9 mouse cellular contexts compared by ENCODE assay signal in the genomic region with DNA sequence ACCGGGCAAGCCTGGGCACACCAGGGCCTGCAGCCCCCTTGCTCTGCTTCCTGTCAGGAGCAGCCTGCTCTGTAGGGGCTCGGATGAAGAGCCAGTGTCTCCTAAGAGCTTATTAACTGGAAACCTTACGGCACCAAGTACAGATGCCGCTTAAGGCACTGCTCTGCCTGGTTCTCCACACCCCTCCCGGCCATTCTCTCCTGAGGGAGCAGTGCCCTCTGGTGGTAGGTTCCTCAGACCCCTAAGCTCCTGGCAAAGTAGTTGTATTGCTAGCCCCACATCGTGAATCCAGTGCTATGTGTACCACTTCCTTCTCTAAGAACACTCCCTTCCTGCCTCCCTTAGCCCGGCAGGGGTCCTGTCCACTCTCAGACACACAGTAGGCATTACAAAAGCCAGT. TPM values are rescaled to one million over a fixed set of nuclear protein-coding genes. Genes with fewer than 3 reads are reported as not detected.
DNase-seq lines count a peak whose midpoint lies in the region; ATAC-seq lines count a peak whose summit lies in the region.
"Had no signal": no experiment of that assay in that cellular context is flagged by ENCODE, and none has a peak within 500 bp of the region (broad histone marks: within the 10 kb centered on the region; RNA-seq: fewer than 3 reads in every experiment).

No protein-coding gene starts in this region.

- no peak overlapping the region for H3K9ac ChIP-seq in kidney, embryonic 15.5 days
- H3K9ac ChIP-seq in forebrain, embryonic 11.5 days (ENCODE audit: low read length) = no peak overlapping the region
- H3K9ac ChIP-seq in intestine, embryonic 16.5 days (ENCODE audit: low read depth, low read length) = peak overlapping the region; percentile 20; the same call in 1 of the 2 replicates
- H3K9ac ChIP-seq in liver, embryonic 13.5 days = no peak overlapping the region
- H3K9ac ChIP-seq: neural tube, embryonic 12.5 days had no signal

- no peak overlapping the region for H3K4me2 ChIP-seq in kidney, embryonic 15.5 days
- no peak overlapping the region for H3K4me2 ChIP-seq in forebrain, embryonic 11.5 days (ENCODE audit: low read depth, low read length, severe bottlenecking)
- H3K4me2 ChIP-seq in intestine, embryonic 16.5 days (ENCODE audit: low read depth, low read length) = no peak overlapping the region
- H3K4me2 ChIP-seq in liver, embryonic 13.5 days = no peak overlapping the region
- H3K4me2 ChIP-seq: neural tube, embryonic 12.5 days had no signal

- no peaks in the 10 kb centered on the region for H3K9me3 ChIP-seq in kidney, embryonic 15.5 days (replicated peaks)
- H3K9me3 ChIP-seq in forebrain, embryonic 11.5 days (ENCODE audit: control insufficient read depth, low read length) = no peaks in the 10 kb centered on the region
- H3K9me3 ChIP-seq in intestine, embryonic 16.5 days (ENCODE audit: control insufficient read depth, low read length) = no peaks in the 10 kb centered on the region
- H3K9me3 ChIP-seq in liver, embryonic 13.5 days (replicated peaks) = no peaks in the 10 kb centered on the region
- H3K9me3 ChIP-seq: neural tube, embryonic 12.5 days had no signal

- no peak overlapping the region for H3K27ac ChIP-seq in kidney, embryonic 15.5 days
- no peak overlapping the region for H3K27ac ChIP-seq in forebrain, embryonic 11.5 days (ENCODE audit: low read depth, low read length)
- H3K27ac ChIP-seq in intestine, embryonic 16.5 days (ENCODE audit: low read length) = peak overlapping the region; percentile 40
- H3K27ac ChIP-seq in liver, embryonic 13.5 days = 0 out of 2 replicates have a peak overlapping the region, but pooled peaks have one; percentile 19
- H3K27ac ChIP-seq: neural tube, embryonic 12.5 days had no signal

- H3K4me3 ChIP-seq in kidney, embryonic 15.5 days (replicated peaks) = no peak overlapping the region
- H3K4me3 ChIP-seq in forebrain, embryonic 11.5 days (ENCODE audit: low read depth, low read length) = no peak overlapping the region
- no peak overlapping the region for H3K4me3 ChIP-seq in intestine, embryonic 16.5 days (ENCODE audit: low read length)
- no peak overlapping the region for H3K4me3 ChIP-seq in liver, embryonic 13.5 days (replicated peaks)
- H3K4me3 ChIP-seq: neural tube, embryonic 12.5 days had no signal

- no peaks in the 10 kb centered on the region for H3K27me3 ChIP-seq in kidney, embryonic 15.5 days
- H3K27me3 ChIP-seq in forebrain, embryonic 11.5 days (ENCODE audit: control insufficient read depth, insufficient read depth, low read length) = no peaks in the 10 kb centered on the region
- no peaks in the 10 kb centered on the region for H3K27me3 ChIP-seq in intestine, embryonic 16.5 days (replicated peaks; ENCODE audit: control insufficient read depth, insufficient read depth, low read length)
- H3K27me3 ChIP-seq in liver, embryonic 13.5 days = no peaks in the 10 kb centered on the region
- H3K27me3 ChIP-seq: neural tube, embryonic 12.5 days had no signal

- peaks cover 79% of the 10 kb centered on the region for H3K36me3 ChIP-seq in kidney, embryonic 15.5 days
- H3K36me3 ChIP-seq in forebrain, embryonic 11.5 days (ENCODE audit: control insufficient read depth, insufficient read depth, low read length) = peaks cover 4% of the 10 kb centered on the region; the same call in 1 of the 2 replicates
- peaks cover 38% of the 10 kb centered on the region for H3K36me3 ChIP-seq in intestine, embryonic 16.5 days (ENCODE audit: control insufficient read depth, insufficient read depth, low read length)
- peaks cover 77% of the 10 kb centered on the region for H3K36me3 ChIP-seq in liver, embryonic 13.5 days

- no peak for ATAC-seq in kidney, embryonic 15.5 days (replicated peaks; ENCODE audit: low FRiP score)
- ATAC-seq in forebrain, embryonic 11.5 days (replicated peaks; ENCODE audit: low FRiP score) = no peak
- ATAC-seq in intestine, embryonic 16.5 days = peak; percentile 38; the same call in 1 of the 2 replicates
- no peak for ATAC-seq in liver, embryonic 13.5 days (ENCODE audit: low read depth)

- H3K4me1 ChIP-seq in kidney, embryonic 15.5 days = no peaks in the 10 kb centered on the region
- no peaks in the 10 kb centered on the region for H3K4me1 ChIP-seq in forebrain, embryonic 11.5 days (replicated peaks; ENCODE audit: control insufficient read depth, insufficient read depth, low read length)
- peaks cover 6% of the 10 kb centered on the region; the same call in 1 of the 2 replicates for H3K4me1 ChIP-seq in intestine, embryonic 16.5 days (ENCODE audit: control insufficient read depth, insufficient read depth, low read length)
- H3K4me1 ChIP-seq in liver, embryonic 13.5 days (replicated peaks) = peaks cover 38% of the 10 kb centered on the region
- H3K4me1 ChIP-seq: neural tube, embryonic 12.5 days had no signal

- DNase-seq in kidney, adult 18-20 months = peak; percentile 50
- DNase-seq in adrenal gland, adult 18-20 months (ENCODE audit: low spot score in 2 of 2) = peak; percentile 56 to 61
- peak; percentile 70 for DNase-seq in forebrain, embryonic 11.5 days (ENCODE audit: low spot score)
- DNase-seq in liver, embryonic 13.5 days = peak; percentile 42
- DNase-seq in ovary, postnatal 36 days (ENCODE audit: low spot score) = peak; percentile 76
- DNase-seq in thymus, postnatal 4 days = peak; percentile 96

- 62% methylated on average over 7 of the region's 7 CpGs for WGBS in kidney, embryonic 15.5 days
- 66% methylated on average over 7 of the region's 7 CpGs for WGBS in forebrain, embryonic 11.5 days
- 57% methylated on average over 7 of the region's 7 CpGs for WGBS in intestine, embryonic 16.5 days
- WGBS in liver, embryonic 13.5 days (ENCODE audit: insufficient replicate concordance) = 56% methylated on average over 7 of the region's 7 CpGs

RNA-seq across cellular contexts. Expression of a gene that starts 12.3 kb away (rescaled TPM):
- 1.5 and 2.2 TPM in 2 replicates for polyA plus RNA-seq in kidney, embryonic 15.5 days (2015; fragmentation: Nextera tagmentation; extraction: Ambion mirVana)
- total RNA-seq in adrenal gland, adult 18-20 months (2021) = 10 to 100 TPM in 1 of 2 experiments, 1 to 10 TPM in 1; 4.5 to 10.0 TPM
- polyA plus RNA-seq in forebrain, embryonic 11.5 days (2014; fragmentation: Nextera tagmentation; extraction: Ambion mirVana) = 0.67 and 1.4 TPM in 2 replicates
- 6.8 and 7.5 TPM in 2 replicates for polyA plus RNA-seq in intestine, embryonic 16.5 days (2015; fragmentation: Nextera tagmentation; extraction: Ambion mirVana)
- 10.1 and 11.6 TPM in 2 replicates for polyA plus RNA-seq in liver, embryonic 13.5 days (2015; fragmentation: Nextera tagmentation; extraction: Ambion mirVana)

RNA-seq across cellular contexts. Expression of a gene that starts 44.4 kb away (rescaled TPM):
- 50.4 and 52.1 TPM in 2 replicates for polyA plus RNA-seq in kidney, embryonic 15.5 days (2015; fragmentation: Nextera tagmentation; extraction: Ambion mirVana)
- 10 to 100 TPM in 1 of 2 experiments, 1 to 10 TPM in 1; 6.8 to 12.3 TPM for total RNA-seq in adrenal gland, adult 18-20 months (2021)
- polyA plus RNA-seq in forebrain, embryonic 11.5 days (2014; fragmentation: Nextera tagmentation; extraction: Ambion mirVana) = 11.6 and 14.5 TPM in 2 replicates
- 56.6 and 63.7 TPM in 2 replicates for polyA plus RNA-seq in intestine, embryonic 16.5 days (2015; fragmentation: Nextera tagmentation; extraction: Ambion mirVana)
- polyA plus RNA-seq in liver, embryonic 13.5 days (2015; fragmentation: Nextera tagmentation; extraction: Ambion mirVana) = 3.8 TPM in 2 replicates

Comparison
In these comparisons a context has a peak if more than half of its experiments do, and no peak if none do; other contexts are left out.
1. DNase-seq: peak in every context shown above with its lines; median percentile 96 in thymus, postnatal 4 days; 76 in ovary, postnatal 36 days; 70 in forebrain, embryonic 11.5 days; 58 in adrenal gland, adult 18-20 months; 50 in kidney, adult 18-20 months; 42 in liver, embryonic 13.5 days.
2. H3K27ac ChIP-seq: peak in intestine, embryonic 16.5 days (single experiment) and liver, embryonic 13.5 days (single experiment); none in kidney, embryonic 15.5 days (single experiment) and forebrain, embryonic 11.5 days (single experiment).